Mouse (Mus musculus) embryonic facial prominence, embryonic 14.5 days (tissue): ENCODE data around the gene Slc25a38. TPM values are rescaled to one million over a fixed set of nuclear protein-coding genes. Genes with fewer than 3 reads are reported as not detected.
A peak's percentile ranks its signal among the peaks of the same experiment; 100 is the strongest.

ENCODE experiments used
- ATAC-seq: fragments of 200-750 bp; cut with Nextera tagmentation; 2 replicates; pipeline ENCODE4 v1.8.0; 2017; ENCODE audit warnings: low read depth, moderate number of reproducible peaks, moderate TSS enrichment
- DNase-seq: peaks from one replicate; pipeline ENCODE4 v3.0.0-alpha.2; 2015; ENCODE audit warnings: low spot score
- H3K27ac ChIP-seq: fragments of 300-500 bp; sonication (generic); replicated peaks from 2 replicates; pipeline ENCODE4 v1.5.1; 2014; ENCODE audit warnings: low read depth, mild to moderate bottlenecking, low read length, moderate library complexity
- H3K27me3 ChIP-seq: fragments of 300-500 bp; sonication (generic); replicated peaks from 2 replicates; pipeline ENCODE4 v1.6.1; 2014; ENCODE audit warnings: low read length; ENCODE audit not compliant: control insufficient read depth, insufficient read depth
- H3K36me3 ChIP-seq: fragments of 300-500 bp; sonication (generic); 2 replicates; pipeline ENCODE4 v1.6.1; 2014; ENCODE audit warnings: low read length, mixed read lengths; ENCODE audit not compliant: control insufficient read depth, insufficient read depth
- H3K4me1 ChIP-seq: fragments of 300-500 bp; sonication (generic); 2 replicates; pipeline ENCODE4 v1.6.1; 2014; ENCODE audit warnings: antibody characterized with exemption, low read length; ENCODE audit not compliant: control insufficient read depth, insufficient read depth
- H3K4me2 ChIP-seq: fragments of 300-500 bp; sonication (generic); 2 replicates; pipeline ENCODE4 v1.6.1; 2014; ENCODE audit warnings: low read depth, mild to moderate bottlenecking, low read length, moderate library complexity, mixed read lengths
- H3K4me3 ChIP-seq: fragments of 300-500 bp; sonication (generic); 2 replicates; pipeline ENCODE4 v1.5.1; 2014; ENCODE audit warnings: low read depth, mild to moderate bottlenecking, low read length
- H3K9ac ChIP-seq: fragments of 300-500 bp; sonication (generic); 2 replicates; pipeline ENCODE4 v1.6.1; 2014; ENCODE audit warnings: low read depth, mild to moderate bottlenecking, low read length, moderate library complexity, mixed read lengths
- H3K9me3 ChIP-seq: fragments of 300-500 bp; sonication (generic); 2 replicates; pipeline ENCODE4 v1.6.1; 2016; ENCODE audit warnings: low read length; ENCODE audit not compliant: control insufficient read depth
- WGBS: fragments of 180-500 bp; shearing (Covaris S2); extraction: QIAGEN DNeasy Blood & Tissue Kit; methylation state at CpG from one replicate; pipeline ENCODE4 v1.1.7; 2014; 5-methylcytosine and 5-hydroxymethylcytosine counted together
- polyA plus RNA-seq: library from polyadenylated mRNA; unstranded; fragments of >200 nt; fragmentation: Nextera tagmentation; extraction: Ambion mirVana; gene quantifications from 2 replicates; pipeline ENCODE4 v1.2.1, GENCODE M21; 2014

Gene Slc25a38
- polyA plus RNA-seq, 1 experiment from 2014 or later = 23.6 TPM

- Histone ChIP-seq H3K4me1 (no peaks in the 10 kb centered on the region), H3K36me3 (no peaks in the 10 kb centered on the region), H3K9me3 (no peaks in the 10 kb centered on the region), H3K27me3 (no peaks in the 10 kb centered on the region), H3K27ac (no peak overlapping the region), H3K4me2 (no peak overlapping the region), H3K9ac (no peak overlapping the region), H3K4me3 (no peak overlapping the region)
- ATAC-seq (no peak), DNase-seq (no peak)
- 74% methylated on average over 7 of the region's 7 CpGs for WGBS
These were observed 30.3 kb upstream of the Slc25a38 start for GRCm38 (mm10) chr9:120079901-120080300.

GRCm38 (mm10) chr9:120080546-120081108, 29.5 kb upstream of the Slc25a38 start:
- no peaks in the 10 kb centered on the region for H3K36me3 ChIP-seq
- no peaks in the 10 kb centered on the region for H3K4me1 ChIP-seq
- DNase-seq (peak; percentile 10), ATAC-seq (no peak)
- H3K9me3 ChIP-seq = no peaks in the 10 kb centered on the region
- no peak overlapping the region for H3K9ac ChIP-seq
- no peaks in the 10 kb centered on the region for H3K27me3 ChIP-seq
- H3K4me3 ChIP-seq = no peak overlapping the region
- WGBS = 83% methylated on average over 8 of the region's 8 CpGs
- no peak overlapping the region for H3K4me2 ChIP-seq
- no peak overlapping the region for H3K27ac ChIP-seq

GRCm38 (mm10) chr9:120081247-120081646, 28.9 kb upstream of the Slc25a38 start:
- WGBS = 68% methylated on average over 6 of the region's 6 CpGs
- DNase-seq = no peak

GRCm38 (mm10) chr9:120081967-120082366, 28.2 kb upstream of the Slc25a38 start:
- 61% methylated on average over 5 of the region's 5 CpGs for WGBS
- Histone ChIP-seq H3K27me3 (no peaks in the 10 kb centered on the region), H3K4me2 (no peak overlapping the region), H3K4me1 (no peaks in the 10 kb centered on the region), H3K9me3 (no peaks in the 10 kb centered on the region), H3K27ac (no peak overlapping the region), H3K4me3 (no peak overlapping the region), H3K9ac (no peak overlapping the region), H3K36me3 (no peaks in the 10 kb centered on the region)
- DNase-seq (no peak), ATAC-seq (no peak)

More at GRCm38 (mm10) chr9:120081247-120081646, 28.9 kb upstream of the Slc25a38 start:
- Histone ChIP-seq H3K36me3 (no peaks in the 10 kb centered on the region), H3K9me3 (no peaks in the 10 kb centered on the region), H3K4me1 (no peaks in the 10 kb centered on the region), H3K4me3 (no peak overlapping the region), H3K9ac (no peak overlapping the region), H3K27ac (no peak overlapping the region), H3K4me2 (no peak overlapping the region), H3K27me3 (no peaks in the 10 kb centered on the region)
- no peak for ATAC-seq

GRCm38 (mm10) chr9:120082691-120083090, 27.5 kb upstream of the Slc25a38 start:
- no peak overlapping the region for H3K4me2 ChIP-seq
- H3K27me3 ChIP-seq = no peaks in the 10 kb centered on the region
- DNase-seq = no peak
- H3K9ac ChIP-seq = no peak overlapping the region
- ATAC-seq = no peak
- no peaks in the 10 kb centered on the region for H3K36me3 ChIP-seq
- H3K4me3 ChIP-seq = no peak overlapping the region
- H3K27ac ChIP-seq = no peak overlapping the region
- no peaks in the 10 kb centered on the region for H3K9me3 ChIP-seq
- 80% methylated on average over 4 of the region's 4 CpGs for WGBS
- H3K4me1 ChIP-seq = no peaks in the 10 kb centered on the region

GRCm38 (mm10) chr9:120083158-120083894, 26.8 kb upstream of the Slc25a38 start:
- Histone ChIP-seq H3K9ac (no peak overlapping the region), H3K4me3 (no peak overlapping the region), H3K27me3 (no peaks in the 10 kb centered on the region), H3K4me2 (no peak overlapping the region), H3K27ac (no peak overlapping the region), H3K9me3 (no peaks in the 10 kb centered on the region), H3K4me1 (no peaks in the 10 kb centered on the region), H3K36me3 (no peaks in the 10 kb centered on the region)
- 84% methylated on average over 18 of the region's 18 CpGs for WGBS
- DNase-seq (no peak), ATAC-seq (no peak)

GRCm38 (mm10) chr9:120084406-120084805, 25.8 kb upstream of the Slc25a38 start:
- no peak for ATAC-seq
- no peak for DNase-seq
- 70% methylated on average over 9 of the region's 9 CpGs for WGBS

GRCm38 (mm10) chr9:120089125-120089524, 21.0 kb upstream of the Slc25a38 start:
- Histone ChIP-seq H3K27ac (no peak overlapping the region), H3K4me2 (no peak overlapping the region), H3K9ac (no peak overlapping the region), H3K36me3 (no peaks in the 10 kb centered on the region), H3K4me1 (no peaks in the 10 kb centered on the region), H3K9me3 (no peaks in the 10 kb centered on the region), H3K27me3 (no peaks in the 10 kb centered on the region), H3K4me3 (no peak overlapping the region)
- no peak for ATAC-seq
- 83% methylated on average over 7 of the region's 7 CpGs for WGBS
- no peak for DNase-seq

More at GRCm38 (mm10) chr9:120084406-120084805, 25.8 kb upstream of the Slc25a38 start:
- no peak overlapping the region for H3K27ac ChIP-seq
- H3K36me3 ChIP-seq = no peaks in the 10 kb centered on the region
- no peaks in the 10 kb centered on the region for H3K27me3 ChIP-seq
- H3K4me1 ChIP-seq = no peaks in the 10 kb centered on the region
- no peak overlapping the region for H3K4me3 ChIP-seq
- H3K9ac ChIP-seq = no peak overlapping the region
- H3K9me3 ChIP-seq = no peaks in the 10 kb centered on the region
- no peak overlapping the region for H3K4me2 ChIP-seq

GRCm38 (mm10) chr9:120091086-120091485, 19.1 kb upstream of the Slc25a38 start:
- ATAC-seq (no peak), DNase-seq (no peak)
- Histone ChIP-seq H3K27ac (no peak overlapping the region), H3K4me1 (no peaks in the 10 kb centered on the region), H3K4me2 (no peak overlapping the region), H3K9me3 (no peaks in the 10 kb centered on the region), H3K27me3 (no peaks in the 10 kb centered on the region), H3K36me3 (no peaks in the 10 kb centered on the region), H3K4me3 (no peak overlapping the region), H3K9ac (no peak overlapping the region)
- WGBS = 81% methylated on average over 10 of the region's 10 CpGs
